Mouse (Mus musculus): ENCODE data around the gene Dvl2.
A peak's percentile ranks its signal among the peaks of the same experiment; 100 is the strongest.

Gene Dvl2

GRCm38 (mm10) chr11:69981141-69981762 lies 19.1 kb upstream of the Dvl2 start, which contains the start of gene Ctdnep1:
Ctdnep1 (plus strand) TSS chr11:69981156.
- no peak for DNase-seq (ENCODE audit: low spot score in 2 of 2)

- no peak for DNase-seq (ENCODE audit: low spot score in 2 of 2)
These were observed 18.2 kb upstream of the Dvl2 start, which contains the start of gene Elp5 for GRCm38 (mm10) chr11:69982225-69982624. Elp5 (minus strand) TSS chr11:69982517.

GRCm38 (mm10) chr11:69982877-69983276 lies 17.5 kb upstream of the Dvl2 start:
- DNase-seq (ENCODE audit: low spot score in 2 of 2), result no peak

GRCm38 (mm10) chr11:69983377-69983776 lies 17.0 kb upstream of the Dvl2 start:
- DNase-seq (ENCODE audit: low spot score in 2 of 2), result no peak

- no peak for DNase-seq (ENCODE audit: low spot score in 2 of 2)
These were observed 16.0 kb upstream of the Dvl2 start for GRCm38 (mm10) chr11:69984431-69984830.

GRCm38 (mm10) chr11:69989949-69990348 lies 10.4 kb upstream of the Dvl2 start:
- DNase-seq (ENCODE audit: low spot score in 2 of 2), result no peak

- peak; percentile 92 to 95 for DNase-seq (ENCODE audit: low spot score in 2 of 2)
These were observed 9.3 kb upstream of the Dvl2 start, which contains the start of gene Gabarap for GRCm38 (mm10) chr11:69990850-69991691. Gabarap (plus strand) TSS chr11:69991143.

GRCm38 (mm10) chr11:69991711-69992110 lies 8.7 kb upstream of the Dvl2 start:
- no peak for DNase-seq (ENCODE audit: low spot score in 2 of 2)

GRCm38 (mm10) chr11:69992396-69992795 lies 8.0 kb upstream of the Dvl2 start:
- no peak for DNase-seq (ENCODE audit: low spot score in 2 of 2)

- DNase-seq (ENCODE audit: low spot score in 2 of 2), result no peak
These were observed 7.5 kb upstream of the Dvl2 start for GRCm38 (mm10) chr11:69992932-69993331.

- DNase-seq (ENCODE audit: low spot score in 2 of 2), result no peak
These were observed 5.8 kb upstream of the Dvl2 start for GRCm38 (mm10) chr11:69994401-69995090.

GRCm38 (mm10) chr11:69995391-69995960 lies 4.9 kb upstream of the Dvl2 start, which contains the start of gene Phf23:
Phf23 (plus strand) TSS chr11:69995777.
- peak; percentile 88 to 95 for DNase-seq (ENCODE audit: low spot score in 2 of 2)

GRCm38 (mm10) chr11:69996161-69997061 lies 4.0 kb upstream of the Dvl2 start:
- peak in 1 of 2 experiments; percentile 34 for DNase-seq (ENCODE audit: low spot score in 2 of 2)

GRCm38 (mm10) chr11:69997070-69997509 lies 3.3 kb upstream of the Dvl2 start:
- peak; percentile 60 to 80 for DNase-seq (ENCODE audit: low spot score in 2 of 2)

GRCm38 (mm10) chr11:69998567-69999491 lies 1.6 kb upstream of the Dvl2 start:
- DNase-seq (ENCODE audit: low spot score in 2 of 2), result no peak

- no peak for DNase-seq (ENCODE audit: low spot score in 2 of 2)
These were observed 729 bp upstream of the Dvl2 start for GRCm38 (mm10) chr11:69999666-70000065.

GRCm38 (mm10) chr11:70001159-70001558 lies 764 bp downstream of the Dvl2 start:
- no peak for DNase-seq (ENCODE audit: low spot score in 2 of 2)

GRCm38 (mm10) chr11:70001865-70002264 lies 1.5 kb downstream of the Dvl2 start:
- DNase-seq (ENCODE audit: low spot score in 2 of 2), result peak in 1 of 2 experiments; percentile 59

GRCm38 (mm10) chr11:70002471-70002870 lies 2.1 kb downstream of the Dvl2 start:
- DNase-seq (ENCODE audit: low spot score in 2 of 2), result no peak

GRCm38 (mm10) chr11:70005521-70005920 lies 5.1 kb downstream of the Dvl2 start:
- DNase-seq (ENCODE audit: low spot score in 2 of 2), result no peak

Measured in cerebellum, postnatal 4 days (tissue).